Mouse (Mus musculus) intestine, postnatal 0 days (tissue): ENCODE data around the gene Polm. TPM values are rescaled to one million over a fixed set of nuclear protein-coding genes. Genes with fewer than 3 reads are reported as not detected.

ENCODE experiments used
- ATAC-seq: fragments of 200-750 bp; cut with Nextera tagmentation; 2 replicates; pipeline ENCODE4 v1.8.0; 2017; ENCODE audit warnings: mild to moderate bottlenecking, moderate TSS enrichment, moderate library complexity
- H3K27ac ChIP-seq: fragments of 300-500 bp; sonication (generic); 2 replicates; pipeline ENCODE4 v1.5.1; 2014; ENCODE audit warnings: mild to moderate bottlenecking, low read depth, low read length, moderate library complexity
- H3K27me3 ChIP-seq: fragments of 300-500 bp; sonication (generic); replicated peaks from 2 replicates; pipeline ENCODE4 v1.6.1; 2014; ENCODE audit warnings: low read length, mixed read lengths; ENCODE audit not compliant: control insufficient read depth, insufficient read depth
- H3K36me3 ChIP-seq: fragments of 300-500 bp; sonication (generic); 2 replicates; pipeline ENCODE4 v1.6.1; 2014; ENCODE audit warnings: mild to moderate bottlenecking, moderate library complexity; ENCODE audit not compliant: control insufficient read depth, insufficient read depth
- H3K4me1 ChIP-seq: fragments of 300-500 bp; sonication (generic); replicated peaks from 2 replicates; pipeline ENCODE4 v1.6.1; 2014; ENCODE audit warnings: antibody characterized with exemption, low read length, mixed read lengths; ENCODE audit not compliant: control insufficient read depth, insufficient read depth
- H3K4me2 ChIP-seq: fragments of 300-500 bp; sonication (generic); replicated peaks from 2 replicates; pipeline ENCODE4 v1.6.1; 2014; ENCODE audit warnings: low read depth, mild to moderate bottlenecking, moderate library complexity
- H3K4me3 ChIP-seq: fragments of 300-500 bp; sonication (generic); 2 replicates; pipeline ENCODE4 v1.5.1; 2014; ENCODE audit warnings: low read depth, low read length
- H3K9ac ChIP-seq: fragments of 300-500 bp; sonication (generic); 2 replicates; pipeline ENCODE4 v1.6.1; 2014; ENCODE audit warnings: mild to moderate bottlenecking, low read depth, low read length
- H3K9me3 ChIP-seq: fragments of 300-500 bp; sonication (generic); 2 replicates; pipeline ENCODE4 v1.6.1; 2016; ENCODE audit warnings: mixed run types; ENCODE audit not compliant: control insufficient read depth
- CTCF ChIP-seq: sonication (generic); IDR thresholded peaks from 2 replicates; pipeline ENCODE4 v1.5.1; 2016; ENCODE audit warnings: low read depth, mild to moderate bottlenecking, control low read depth, antibody characterized with exemption, moderate library complexity
- WGBS: fragments of 180-500 bp; shearing (Covaris S2); extraction: QIAGEN DNeasy Blood & Tissue Kit; methylation state at CpG from one replicate; pipeline ENCODE4 v1.1.7; 2014; 5-methylcytosine and 5-hydroxymethylcytosine counted together
- polyA plus RNA-seq: library from polyadenylated mRNA; unstranded; fragments of >200 nt; fragmentation: Nextera tagmentation; extraction: Ambion mirVana; gene quantifications from 2 replicates; pipeline ENCODE4 v1.2.1, GENCODE M21; 2015

Polm gene
- polyA plus RNA-seq: 9.0 and 9.2 TPM in 2 replicates

DNA sequence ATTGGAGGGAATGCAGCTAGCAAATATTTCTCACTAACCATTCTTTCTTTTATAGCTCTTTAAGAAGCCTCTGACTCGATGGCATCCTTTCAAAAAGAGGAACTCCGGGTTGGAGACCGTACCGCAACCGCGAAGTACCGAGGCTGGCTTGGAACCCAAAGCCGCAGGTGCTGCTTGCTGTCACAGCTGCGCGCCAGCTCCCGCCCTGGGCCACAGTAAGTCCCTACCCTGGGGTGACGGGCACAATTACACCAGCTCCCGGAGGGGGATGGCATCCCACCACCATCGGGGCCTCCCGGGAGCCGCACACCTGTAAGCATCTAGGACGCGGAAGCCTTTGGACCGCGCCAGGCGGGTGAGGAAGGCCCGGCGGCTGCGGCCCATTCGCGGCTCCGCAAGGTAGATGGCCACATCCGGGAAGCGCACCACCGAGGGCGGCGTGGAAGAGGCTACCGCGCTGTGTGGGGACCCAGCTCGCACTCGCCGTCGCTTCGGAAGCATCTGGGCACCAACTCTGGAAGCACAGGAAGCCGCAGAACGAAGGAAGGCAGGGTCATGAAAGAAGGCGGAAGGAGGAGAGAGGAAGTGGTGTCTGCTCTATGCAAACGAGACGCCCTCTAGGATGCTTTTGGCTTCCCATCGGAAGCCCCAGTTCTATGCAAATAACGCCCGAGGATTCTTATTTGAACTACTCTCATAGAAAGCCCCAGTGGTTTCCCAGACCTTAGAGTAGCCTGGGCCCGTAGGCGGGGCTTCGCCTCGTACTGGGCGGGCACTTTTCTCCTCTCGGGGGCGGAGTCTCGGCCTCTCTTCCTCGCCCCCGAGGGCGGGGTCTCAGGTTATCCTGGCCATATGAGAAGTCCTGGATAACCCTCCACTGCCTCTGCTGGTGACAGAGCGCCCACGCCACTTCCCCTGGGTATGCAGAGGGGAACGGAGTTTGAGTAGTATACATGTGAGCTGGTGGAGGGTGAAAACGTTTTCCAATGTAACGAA lies at the start of gene Polm:
TSS of gene Polm (minus strand) at position 766 of the 996 bp plus-strand sequence.
- Histone ChIP-seq H3K4me2 (peak within 1 kb of the TSS; percentile 80), H3K4me1 (peaks cover 7% of the 10 kb centered on the region; the same call in 1 of the 2 replicates), H3K4me3 (peak within 1 kb of the TSS; percentile 57), H3K9me3 (no peaks in the 10 kb centered on the region), H3K9ac (peak within 1 kb of the TSS; percentile 66), H3K27ac (peak within 1 kb of the TSS; percentile 85), H3K36me3 (peaks cover 31% of the 10 kb centered on the region), H3K27me3 (no peaks in the 10 kb centered on the region)
- TF ChIP-seq CTCF: peak; percentile 88
- peak; percentile 89 for ATAC-seq
- under 1% methylated on average over 63 of the region's 63 CpGs for WGBS

DNA sequence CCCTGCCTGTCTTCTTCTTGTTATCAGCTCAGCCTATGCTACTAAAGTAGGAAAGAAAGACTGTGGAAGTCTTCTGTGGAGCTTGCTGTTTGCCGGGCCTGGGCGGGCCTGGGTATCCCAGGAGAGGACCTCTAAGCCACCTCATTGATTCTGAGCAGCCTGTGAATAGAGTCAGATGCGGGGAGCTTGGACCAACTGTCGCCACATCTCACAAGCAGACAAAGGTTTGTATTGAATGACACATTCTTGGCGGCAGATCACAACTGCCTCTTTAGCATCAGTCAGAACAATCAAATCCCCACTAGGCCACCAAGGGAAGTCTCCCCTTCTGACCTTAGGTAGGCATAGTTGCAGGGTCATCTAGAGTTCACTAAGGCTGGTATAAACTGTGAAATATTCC lies 49.4 kb upstream of the Polm start:
- no peak for ATAC-seq

DNA sequence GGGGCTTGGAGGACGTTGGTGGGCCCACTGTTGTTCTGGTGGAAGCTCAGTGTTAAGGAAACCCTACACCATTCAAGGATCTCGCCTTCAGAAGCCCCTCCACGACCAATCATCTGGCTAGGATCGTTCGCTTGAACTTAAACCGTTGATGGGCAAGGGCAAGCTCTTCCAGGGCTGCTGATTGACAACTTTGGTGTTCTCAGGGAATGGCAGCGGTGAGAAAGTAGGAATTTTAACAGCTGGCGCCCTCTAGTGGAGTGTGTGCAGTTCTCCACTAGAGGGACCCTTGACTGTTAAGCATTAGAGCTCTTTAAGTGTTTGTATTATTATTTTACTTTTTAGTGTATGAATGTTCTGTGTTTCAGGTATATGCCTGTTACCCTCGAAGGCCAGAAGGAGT lies 48.4 kb upstream of the Polm start:
- Histone ChIP-seq H3K27me3 (no peaks in the 10 kb centered on the region), H3K9me3 (no peaks in the 10 kb centered on the region), H3K9ac (no peak overlapping the region), H3K4me2 (no peak overlapping the region), H3K36me3 (no peaks in the 10 kb centered on the region), H3K27ac (no peak overlapping the region), H3K4me1 (no peaks in the 10 kb centered on the region), H3K4me3 (no peak overlapping the region)
- peak; percentile 94 for TF ChIP-seq CTCF
- peak; percentile 34; the same call in 1 of the 2 replicates for ATAC-seq
- 20% methylated on average over 9 of the region's 9 CpGs for WGBS

More for the DNA sequence above, 49.4 kb upstream of the Polm start:
- Histone ChIP-seq H3K27me3 (no peaks in the 10 kb centered on the region), H3K9ac (no peak overlapping the region), H3K27ac (no peak overlapping the region), H3K4me1 (no peaks in the 10 kb centered on the region; the same call in 1 of the 2 replicates), H3K4me3 (no peak overlapping the region), H3K9me3 (no peaks in the 10 kb centered on the region), H3K4me2 (no peak overlapping the region), H3K36me3 (no peaks in the 10 kb centered on the region)
- 75% methylated on average over 5 of the region's 5 CpGs for WGBS
- no peak for TF ChIP-seq CTCF

DNA sequence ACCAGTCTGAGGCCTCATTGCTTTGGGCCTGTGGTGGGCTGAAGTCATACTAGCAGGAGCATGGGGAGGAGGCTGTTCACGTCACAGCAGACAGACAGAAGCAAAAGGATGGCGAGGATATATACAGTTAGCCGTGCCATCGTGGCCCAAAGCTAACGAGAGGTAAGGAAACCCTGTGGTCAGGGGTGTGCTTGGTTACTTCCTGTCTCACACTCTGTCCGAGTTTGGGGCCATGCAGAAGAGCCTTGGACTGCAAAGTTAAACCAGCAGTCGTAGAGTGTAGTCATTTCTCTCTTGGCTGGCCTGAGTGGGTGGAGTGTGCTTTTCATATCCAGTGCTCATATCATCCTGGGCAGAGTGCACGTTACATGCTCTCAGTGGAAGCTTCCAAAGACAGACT lies 44.7 kb upstream of the Polm start:
- Histone ChIP-seq H3K27ac (no peak overlapping the region), H3K27me3 (no peaks in the 10 kb centered on the region), H3K4me2 (no peak overlapping the region), H3K4me3 (no peak overlapping the region), H3K36me3 (no peaks in the 10 kb centered on the region), H3K4me1 (0 out of 2 replicates have a peak, but pooled peaks cover 3% of the 10 kb centered on the region), H3K9ac (no peak overlapping the region), H3K9me3 (no peaks in the 10 kb centered on the region)
- no peak for ATAC-seq
- TF ChIP-seq CTCF: no peak
- 66% methylated on average over 8 of the region's 8 CpGs for WGBS

DNA sequence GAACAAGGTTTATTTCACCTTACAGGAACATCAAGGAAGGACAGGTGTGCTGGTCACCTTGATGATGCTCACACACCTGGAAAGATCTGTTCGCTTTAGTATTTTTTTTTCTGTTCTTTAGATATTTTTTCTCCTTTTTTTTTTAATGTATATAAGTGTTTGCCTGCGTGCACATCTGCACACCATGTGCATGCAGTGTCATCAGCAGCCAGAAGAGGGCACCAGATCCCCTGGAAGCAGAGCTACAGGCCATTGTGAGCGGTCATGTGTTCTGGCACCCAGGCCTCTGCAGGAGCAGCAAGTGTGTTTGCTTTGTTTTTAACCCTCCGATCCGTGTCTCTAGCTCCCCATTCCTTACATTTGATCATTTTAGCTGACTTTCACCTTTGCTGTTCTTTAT lies 42.1 kb upstream of the Polm start:
- no peak overlapping the region for H3K9ac ChIP-seq
- H3K9me3 ChIP-seq: no peaks in the 10 kb centered on the region
- 71% methylated on average over 5 of the region's 5 CpGs for WGBS
- ATAC-seq: no peak
- 0 out of 2 replicates have a peak, but pooled peaks cover 3% of the 10 kb centered on the region for H3K4me1 ChIP-seq
- no peak overlapping the region for H3K4me3 ChIP-seq
- TF ChIP-seq CTCF: peak; percentile 85
- H3K27me3 ChIP-seq: no peaks in the 10 kb centered on the region
- no peak overlapping the region for H3K27ac ChIP-seq
- no peak overlapping the region for H3K4me2 ChIP-seq
- H3K36me3 ChIP-seq: peaks cover 3% of the 10 kb centered on the region; the same call in 1 of the 2 replicates

DNA sequence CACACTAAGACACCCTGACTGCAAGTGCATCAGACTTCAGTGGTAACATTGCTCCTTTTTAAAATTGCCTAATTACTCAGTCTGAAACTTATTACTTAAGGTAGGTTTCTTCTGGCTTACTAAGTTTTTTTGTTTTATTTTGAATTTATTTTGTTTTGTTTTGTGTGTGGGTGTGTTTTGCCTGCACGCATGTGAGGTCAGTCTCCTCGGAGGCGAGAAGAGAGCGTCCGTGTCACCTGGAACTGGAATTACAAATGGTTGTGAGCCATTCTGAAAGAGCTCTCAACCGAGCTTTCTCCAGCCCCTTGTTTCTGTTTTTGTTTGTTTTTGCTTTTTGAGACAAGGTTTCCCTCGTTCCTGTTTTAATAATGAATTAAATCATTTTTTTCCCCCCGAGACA lies 40.8 kb upstream of the Polm start:
- H3K9ac ChIP-seq: 0 out of 2 replicates have a peak overlapping the region, but pooled peaks have one; percentile 8
- 33% methylated on average over 8 of the region's 8 CpGs for WGBS
- peak overlapping the region; percentile 61 for H3K4me3 ChIP-seq
- TF ChIP-seq CTCF: no peak
- peak overlapping the region; percentile 81 for H3K4me2 ChIP-seq
- H3K27ac ChIP-seq: no peak overlapping the region
- no peaks in the 10 kb centered on the region for H3K9me3 ChIP-seq
- ATAC-seq: 0 out of 2 replicates have a peak, but pooled peaks have one; percentile 1
- H3K27me3 ChIP-seq: no peaks in the 10 kb centered on the region
- H3K36me3 ChIP-seq: peaks cover 15% of the 10 kb centered on the region; the same call in 1 of the 2 replicates
- H3K4me1 ChIP-seq: 0 out of 2 replicates have a peak, but pooled peaks cover 3% of the 10 kb centered on the region
